In genomic region chr4:71369276-71369675, GRCm38 (mm10) we compare ENCODE assay signal across 24 mouse cellular contexts.
"Had no signal": no experiment of that assay in that cellular context is flagged by ENCODE, and none has a peak within 500 bp of the region (broad histone marks: within the 10 kb centered on the region; RNA-seq: fewer than 3 reads in every experiment).

No protein-coding gene starts in this region.

- H3K27ac ChIP-seq: embryonic facial prominence, embryonic 10.5 days; embryonic facial prominence, embryonic 12.5 days; embryonic facial prominence, embryonic 13.5 days; embryonic facial prominence, embryonic 15.5 days; forebrain, embryonic 10.5 days; forebrain, embryonic 12.5 days; forebrain, embryonic 13.5 days; forebrain, embryonic 15.5 days; gastrocnemius, adult 2 months; heart, adult 2 months; heart, embryonic 10.5 days had no signal

- H3K4me1 ChIP-seq: embryonic facial prominence, embryonic 10.5 days; embryonic facial prominence, embryonic 12.5 days; embryonic facial prominence, embryonic 13.5 days; embryonic facial prominence, embryonic 15.5 days; forebrain, embryonic 10.5 days; forebrain, embryonic 12.5 days; forebrain, embryonic 13.5 days; forebrain, embryonic 15.5 days; heart, embryonic 10.5 days had no signal

- H3K27me3 ChIP-seq: embryonic facial prominence, embryonic 12.5 days; embryonic facial prominence, embryonic 13.5 days; embryonic facial prominence, embryonic 15.5 days; forebrain, embryonic 12.5 days; forebrain, embryonic 13.5 days; forebrain, embryonic 15.5 days had no signal

- H3K4me3 ChIP-seq: embryonic facial prominence, embryonic 10.5 days; embryonic facial prominence, embryonic 12.5 days; embryonic facial prominence, embryonic 13.5 days; embryonic facial prominence, embryonic 15.5 days; erythroblast, embryonic 14.5 days; forebrain, embryonic 10.5 days; forebrain, embryonic 12.5 days; forebrain, embryonic 13.5 days; forebrain, embryonic 15.5 days; gastrocnemius, adult 2 months; heart, adult 2 months; heart, embryonic 10.5 days had no signal

- DNase-seq: cerebellum, adult 8-10 months; cerebellum, adult 9-10 months; cerebellum, postnatal 25 days; cerebellum, postnatal 36 days; embryo, embryonic 11 days; forebrain, postnatal 0 days; gastrocnemius, adult 2 months; gastrocnemius, postnatal 10 days; gastrocnemius, postnatal 14 days; gastrocnemius, postnatal 25 days; gastrocnemius, postnatal 36 days; heart, adult 11 months; heart, adult 18-20 months; heart, adult 2 months had no signal
